Mouse (Mus musculus): ENCODE measurements at regions not wholly inside any gene's neighbourhood (a gene's known extent, or its start where the extent isn't known, plus 50 kb on each side); places are given as distances from the start of the nearest gene placed in this dataset.

DNA sequence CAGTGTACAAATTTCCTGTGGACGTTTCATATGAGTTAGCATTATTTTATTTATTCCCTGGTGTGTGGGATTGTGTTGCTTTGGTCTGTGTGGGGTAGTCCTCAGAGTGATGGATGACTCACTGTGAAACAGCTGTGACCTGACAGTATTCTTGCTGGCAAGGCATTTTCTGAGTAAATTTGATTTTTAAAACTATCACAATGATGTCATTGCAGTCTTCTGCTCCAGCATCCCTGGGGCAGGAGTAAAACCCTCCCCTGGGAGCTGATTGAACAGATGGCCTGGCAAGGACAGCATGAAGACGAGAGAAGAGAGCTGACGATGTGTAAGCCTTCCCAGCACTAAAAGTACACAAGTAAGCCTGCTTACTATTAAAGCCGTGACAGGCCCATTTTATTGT, 345.3 kb downstream of the Ppp1r3a start:
- no peak for TF ChIP-seq POLR2A (IDR thresholded peaks at IDR 0.05; ENCODE audit: borderline replicate concordance, extremely low read depth, low read depth, low read length)
- TF ChIP-seq CTCF (IDR thresholded peaks at IDR 0.05; ENCODE audit: insufficient read depth, low read length): no peak

All from lung, adult 2 months (tissue).